Mouse (Mus musculus) embryonic stem cell, embryonic (primary cell): ENCODE data around the gene Crhr1.

Source experiments
- CTCF ChIA-PET, 4 experiments: fragments of 300-600 bp in 2 of 4; fragments of 350-600 bp in 2 of 4; sonication (Branson Sonifier 250); formaldehyde crosslinking; loops; one replicate each; lab custom pipeline; 2022; ENCODE audit warnings: inconsistent platforms in 2 of 4; lab: Charles Lee
- POLR2A ChIA-PET, 4 experiments: fragments of 300-600 bp in 2 of 4; fragments of 350-600 bp in 2 of 4; sonication (Branson Sonifier 250); formaldehyde crosslinking; loops; one replicate each; lab custom pipeline; 2022; ENCODE audit warnings: antibody characterized with exemption in 4 of 4, inconsistent platforms in 1 of 4; lab: Charles Lee

Gene Crhr1

GRCm38 (mm10) chr11:104124582-104124981 lies 8.1 kb upstream of the Crhr1 start:
- POLR2A ChIA-PET = no interaction called here
- CTCF ChIA-PET = no interaction called here

DNA sequence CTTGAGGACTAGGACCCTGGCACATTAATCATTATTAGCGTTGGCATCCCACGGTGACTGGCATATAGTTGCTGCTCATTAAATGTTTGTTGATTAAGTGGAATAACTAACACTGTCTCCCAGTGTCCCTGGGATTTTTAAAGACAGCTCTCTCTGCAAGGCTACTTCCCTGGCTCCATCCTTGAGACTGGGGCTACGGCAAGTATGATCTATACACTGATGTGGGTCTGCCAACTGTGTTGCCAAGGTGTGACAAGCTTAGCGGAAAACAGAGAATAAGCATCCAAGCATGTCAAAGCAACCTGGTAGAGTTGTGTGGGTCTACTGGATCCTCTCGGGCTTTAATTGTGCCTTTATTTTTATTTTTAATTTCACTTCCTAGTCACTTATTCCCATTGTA lies 3.2 kb upstream of the Crhr1 start:
- ChIA-PET POLR2A (interaction anchor here in 2 of 4 experiments (0.5 to 0.7 kb wide), 2 partner anchors 34 to 414 kb away, joined by 4 read pairs; no protein-coding TSS in a partner anchor), CTCF (interaction anchor here (0.5 to 3.9 kb wide), 5 partner anchors 33 to 137 kb away, joined by 3 to 26 read pairs (median 4); no protein-coding TSS in a partner anchor)

DNA sequence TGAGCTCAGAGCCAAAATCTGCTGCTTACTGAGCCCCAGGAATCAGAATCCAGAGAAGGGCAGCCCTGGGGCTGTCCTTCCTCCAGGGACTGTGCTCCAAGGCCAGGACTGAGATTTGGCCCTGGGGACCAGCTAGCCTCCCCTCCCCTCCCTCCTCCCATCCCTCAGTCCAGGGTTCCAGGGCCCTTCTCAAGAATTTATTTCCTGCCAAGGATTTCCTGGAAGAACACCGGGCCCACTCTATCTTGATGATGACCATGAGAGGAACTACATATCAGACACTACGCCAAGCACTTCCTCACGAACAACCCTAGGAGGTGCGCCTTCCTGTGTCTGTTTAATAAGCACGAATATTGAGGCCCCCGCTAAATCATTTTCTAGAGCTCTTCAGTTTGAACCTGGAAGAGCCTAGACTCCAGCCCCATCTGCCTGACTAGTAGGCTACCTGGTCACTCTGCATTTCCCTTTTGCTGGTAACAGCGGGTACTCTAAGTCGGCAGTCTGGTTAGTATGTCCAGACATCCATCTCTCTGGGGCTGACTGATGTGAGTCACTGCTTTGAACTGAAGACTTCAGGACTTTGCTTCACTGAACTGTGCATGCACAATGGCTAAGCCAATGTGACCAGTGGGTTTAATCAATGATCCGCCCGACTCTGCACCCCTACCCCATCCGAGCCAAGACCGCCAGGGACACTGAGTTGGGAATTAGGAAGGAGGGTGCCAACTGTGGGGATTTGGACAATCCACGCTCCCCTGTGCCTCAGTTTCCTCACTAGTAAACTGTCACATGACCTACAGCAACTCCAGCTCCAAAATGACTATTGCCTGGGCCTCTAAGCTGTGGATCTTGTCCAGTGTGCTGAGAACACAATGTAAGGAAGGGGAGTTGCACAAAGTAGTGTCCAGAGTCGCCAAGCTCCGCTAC lies 1.7 kb upstream of the Crhr1 start:
- CTCF ChIA-PET = interaction anchor here (0.5 to 3.9 kb wide), 31 partner anchors 9 to 471 kb away, joined by 3 to 26 read pairs (median 4); partner anchors contain the start of gene Mapt (in 1 of the 4)
- POLR2A ChIA-PET = interaction anchor here (0.8 to 2.4 kb wide), 10 partner anchors 9 to 170 kb away, joined by 3 to 10 read pairs (median 3); no protein-coding TSS in a partner anchor

GRCm38 (mm10) chr11:104131756-104132155 lies 899 bp upstream of the Crhr1 start:
- ChIA-PET CTCF (interaction anchor here (0.5 to 3.9 kb wide), 37 partner anchors 8 to 470 kb away, joined by 3 to 26 read pairs (median 4); partner anchors contain the start of genes Mapt (in 1 of the 4) and Nsf (in 1 of the 4)), POLR2A (interaction anchor here (0.7 to 2.4 kb wide), 13 partner anchors 13 to 171 kb away, joined by 3 to 10 read pairs (median 4); no protein-coding TSS in a partner anchor)

GRCm38 (mm10) chr11:104133442-104133983 lies 858 bp downstream of the Crhr1 start:
- ChIA-PET CTCF (interaction anchor here (0.6 to 3.3 kb wide), 9 partner anchors 8 to 146 kb away, joined by 3 to 18 read pairs (median 10); no protein-coding TSS in a partner anchor), POLR2A (interaction anchor here in 2 of 4 experiments (1.2 to 2.4 kb wide), 5 partner anchors 15 to 66 kb away, joined by 3 to 10 read pairs (median 6); no protein-coding TSS in a partner anchor)

DNA sequence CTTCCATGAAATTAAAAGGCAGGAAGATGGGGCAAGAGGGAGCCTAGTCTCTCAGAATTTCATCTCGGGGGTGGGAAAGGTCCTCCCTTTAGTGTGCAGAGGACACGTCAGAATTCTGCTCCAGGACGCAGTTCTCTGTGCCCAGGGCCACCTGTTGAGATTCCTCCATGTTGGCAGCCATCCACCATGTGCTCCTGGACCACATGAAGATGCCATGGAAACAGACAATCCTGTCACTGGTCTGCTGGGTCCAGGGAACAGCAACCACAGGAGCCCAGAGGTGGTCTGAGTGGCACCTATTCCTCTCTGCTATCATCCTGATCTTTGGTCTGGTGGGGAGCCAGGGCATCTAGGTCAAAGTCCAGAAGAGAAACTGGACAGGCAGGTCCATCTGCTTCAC lies 6.3 kb downstream of the Crhr1 start:
- POLR2A ChIA-PET = interaction anchor here in 1 of 4 experiments (1.1 to 1.3 kb wide), 2 partner anchors 8 to 19 kb away, joined by 3 read pairs; no protein-coding TSS in a partner anchor
- CTCF ChIA-PET = no interaction called here

- POLR2A ChIA-PET = interaction anchor here in 2 of 4 experiments (0.6 to 1.0 kb wide), 2 partner anchors 13 to 120 kb away, joined by 3 to 4 read pairs; partner anchors contain the start of gene Crhr1 (in 1 of the 2)
Observed at GRCm38 (mm10) chr11:104144930-104145329, 12.3 kb downstream of the Crhr1 start.

DNA sequence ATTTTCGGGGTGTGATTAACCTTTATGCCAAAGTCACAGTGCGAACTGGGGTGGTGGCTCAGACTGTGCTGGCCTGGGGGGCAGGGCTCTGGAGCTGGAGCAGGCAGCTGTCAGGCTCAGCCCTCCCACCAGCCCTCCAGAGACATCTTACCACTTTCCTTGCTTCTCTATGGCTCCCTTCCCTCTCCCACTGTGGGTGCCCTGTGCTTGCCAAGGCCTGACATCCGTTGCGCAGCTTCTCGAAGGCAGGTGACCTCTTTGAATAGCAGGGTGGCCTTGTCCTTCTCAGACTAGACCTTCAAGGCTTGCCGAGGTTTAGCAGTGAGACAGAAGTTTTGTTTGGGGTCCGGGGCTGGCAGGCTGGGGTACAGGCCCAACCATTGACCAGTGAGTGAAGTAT lies 16.1 kb downstream of the Crhr1 start:
- POLR2A ChIA-PET = interaction anchor here in 2 of 4 experiments (0.5 to 2.1 kb wide), 4 partner anchors 9 to 311 kb away, joined by 3 to 7 read pairs (median 4); partner anchors contain the start of gene Crhr1 (in 1 of the 2)
- CTCF ChIA-PET = interaction anchor here in 3 of 4 experiments (0.8 to 1.3 kb wide), 5 partner anchors 9 to 152 kb away, joined by 3 to 5 read pairs (median 3); no protein-coding TSS in a partner anchor

More at GRCm38 (mm10) chr11:104144930-104145329, 12.3 kb downstream of the Crhr1 start:
- CTCF ChIA-PET = interaction anchor here in 3 of 4 experiments (0.5 to 3.2 kb wide), 3 partner anchors 46 to 414 kb away, joined by 3 to 9 read pairs (median 4); no protein-coding TSS in a partner anchor

- POLR2A ChIA-PET = interaction anchor here in 3 of 4 experiments (0.6 to 0.8 kb wide), 7 partner anchors 31 to 392 kb away, joined by 3 to 4 read pairs (median 3); no protein-coding TSS in a partner anchor
- CTCF ChIA-PET = interaction anchor here in 3 of 4 experiments (0.6 to 0.8 kb wide), 5 partner anchors 10 to 127 kb away, joined by 3 to 5 read pairs (median 4); partner anchors contain the start of gene Crhr1 (in 1 of the 3)
Observed at GRCm38 (mm10) chr11:104150911-104151310, 18.3 kb downstream of the Crhr1 start.

GRCm38 (mm10) chr11:104154332-104154731 lies 21.7 kb downstream of the Crhr1 start:
- POLR2A ChIA-PET = interaction anchor here in 1 of 4 experiments (1.3 kb wide), 1 partner anchor 10 kb away, joined by 3 read pairs; no protein-coding TSS in a partner anchor
- CTCF ChIA-PET = no interaction called here

- ChIA-PET POLR2A (interaction anchor here in 1 of 4 experiments (0.9 kb wide), 1 partner anchor 8 kb away, joined by 3 read pairs; no protein-coding TSS in a partner anchor), CTCF (no interaction called here)
Observed at GRCm38 (mm10) chr11:104154820-104155635, 22.4 kb downstream of the Crhr1 start.

DNA sequence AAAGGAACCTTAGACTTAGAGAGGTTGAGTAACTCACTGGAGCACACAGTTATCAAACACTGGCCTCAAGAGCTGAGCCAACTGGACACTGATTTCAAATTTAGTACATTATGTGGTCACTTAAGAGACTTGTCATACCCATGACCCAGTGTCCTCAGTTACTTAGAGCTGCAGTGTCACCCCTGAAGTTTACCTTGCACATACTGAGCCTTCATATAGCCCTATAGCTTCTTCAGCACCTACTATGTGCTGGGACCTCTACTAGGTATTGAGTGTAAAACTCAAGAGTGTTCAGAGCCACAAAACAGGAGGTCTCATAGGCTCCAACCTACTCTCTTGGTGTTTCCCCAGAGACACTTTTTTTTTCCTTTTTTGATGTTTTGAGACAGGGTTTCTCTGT lies 23.2 kb downstream of the Crhr1 start:
- ChIA-PET POLR2A (interaction anchor here in 1 of 4 experiments (0.9 kb wide), 1 partner anchor 8 kb away, joined by 3 read pairs; no protein-coding TSS in a partner anchor), CTCF (no interaction called here)

DNA sequence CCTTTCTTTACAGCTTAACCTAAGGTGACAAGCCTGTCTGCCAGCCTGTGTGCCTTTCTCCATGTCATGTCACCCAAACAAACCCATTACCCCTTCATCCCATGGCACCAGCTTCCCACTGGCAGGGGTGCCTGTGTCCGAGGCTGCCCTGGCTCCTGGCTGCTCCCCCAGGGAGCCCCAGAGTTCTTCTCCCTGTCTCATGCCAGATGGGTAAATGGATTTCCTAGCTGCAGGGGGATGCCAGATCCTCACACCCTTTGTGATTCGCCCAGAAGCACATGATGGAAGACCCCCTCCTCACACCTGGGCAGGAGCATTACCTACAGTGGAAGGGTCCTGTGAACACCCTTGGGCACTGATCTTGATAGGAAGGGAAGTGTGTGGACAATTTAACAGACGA lies 23.7 kb downstream of the Crhr1 start:
- CTCF ChIA-PET = no interaction called here

GRCm38 (mm10) chr11:104157603-104158259 lies 25.1 kb downstream of the Crhr1 start:
- CTCF ChIA-PET = interaction anchor here (0.5 to 2.0 kb wide), 24 partner anchors 9 to 481 kb away, joined by 3 to 10 read pairs (median 4); partner anchors contain the start of genes Arf2 (in 1 of the 4), Crhr1 (in 1 of the 4) and Mapt (in 1 of the 4)
- POLR2A ChIA-PET = interaction anchor here in 3 of 4 experiments (0.5 to 1.7 kb wide), 25 partner anchors 10 to 1024 kb away, joined by 3 to 11 read pairs (median 3); partner anchors contain the start of gene Arf2 (in 2 of the 3)

More for the DNA sequence above, 23.7 kb downstream of the Crhr1 start:
- POLR2A ChIA-PET = interaction anchor here in 1 of 4 experiments (0.9 kb wide), 1 partner anchor 9 kb away, joined by 3 read pairs; no protein-coding TSS in a partner anchor

- POLR2A ChIA-PET = interaction anchor here in 3 of 4 experiments (0.5 to 1.7 kb wide), 25 partner anchors 9 to 1024 kb away, joined by 3 to 11 read pairs (median 3); partner anchors contain the start of gene Arf2 (in 2 of the 3)
- CTCF ChIA-PET = interaction anchor here (0.6 to 2.0 kb wide), 24 partner anchors 10 to 867 kb away, joined by 3 to 11 read pairs (median 4); partner anchors contain the start of genes Arf2 (in 1 of the 4), Crhr1 (in 1 of the 4) and Mapt (in 1 of the 4)
Observed at GRCm38 (mm10) chr11:104158260-104158907, 25.7 kb downstream of the Crhr1 start.
